Mouse (Mus musculus) heart, postnatal 25 days (tissue): ENCODE measurements around the gene Rab26. TPM values are rescaled to one million over a fixed set of nuclear protein-coding genes. Genes with fewer than 3 reads are reported as not detected.

Source experiments
- DNase-seq: peaks from one replicate; pipeline ENCODE4 v3.0.0; 2022; ENCODE audit warnings: low spot score
- intact Hi-C: fragments of 180-260 bp; cut with DNase I; formaldehyde crosslinking; loops from one replicate; pipeline ENCODE4 v1.15.1; 2025
- total RNA-seq, 2 experiments: library from RNA; stranded (reverse); gene quantifications; 2 replicates each; pipeline ENCODE4 v1.2.3; 2021

The Rab26 gene
- total RNA-seq, 2 experiments from 2014 or later, result not detected

GRCm38 (mm10) chr17:24524734-24525133 lies 9.3 kb downstream of the Rab26 start:
- DNase-seq, result no peak
- intact Hi-C loops, result loop anchor here (5.0 kb wide), 3 partner anchors 128 to 193 kb away; partner anchors contain the start of genes Rnf151, Rps2, Slc9a3r2 and Zfp598

- no peak for DNase-seq
- intact Hi-C loops, result no loop called here
Measured at GRCm38 (mm10) chr17:24520450-24520849, 13.6 kb downstream of the Rab26 start.

- intact Hi-C loops, result loop anchor here (5.0 kb wide), 1 partner anchor 37 kb away; the partner anchor contains the start of gene Mlst8
- peak; percentile 30 for DNase-seq
Measured at GRCm38 (mm10) chr17:24514270-24515257, 19.4 kb downstream of the Rab26 start.

GRCm38 (mm10) chr17:24513609-24514008 lies 20.4 kb downstream of the Rab26 start:
- no peak for DNase-seq

GRCm38 (mm10) chr17:24507806-24508460 lies 26.1 kb downstream of the Rab26 start:
- no peak for DNase-seq
- intact Hi-C loops, result no loop called here

More at GRCm38 (mm10) chr17:24513609-24514008, 20.4 kb downstream of the Rab26 start:
- intact Hi-C loops, result loop anchor here (2.0 to 5.0 kb wide), 2 partner anchors 19 to 36 kb away; partner anchors contain the start of gene Mlst8

- no peak for DNase-seq
- intact Hi-C loops, result no loop called here
Measured at GRCm38 (mm10) chr17:24507129-24507664, 26.8 kb downstream of the Rab26 start.

- DNase-seq, result no peak
Measured at GRCm38 (mm10) chr17:24506332-24507070, 27.5 kb downstream of the Rab26 start.

GRCm38 (mm10) chr17:24505286-24505955 lies 28.6 kb downstream of the Rab26 start:
- intact Hi-C loops, result no loop called here
- DNase-seq, result no peak

More at GRCm38 (mm10) chr17:24506332-24507070, 27.5 kb downstream of the Rab26 start:
- intact Hi-C loops, result no loop called here

- DNase-seq, result no peak
- intact Hi-C loops, result no loop called here
Measured at GRCm38 (mm10) chr17:24504085-24504484, 29.9 kb downstream of the Rab26 start.

- intact Hi-C loops, result no loop called here
- no peak for DNase-seq
Measured at GRCm38 (mm10) chr17:24502208-24502607, 31.8 kb downstream of the Rab26 start.

GRCm38 (mm10) chr17:24496026-24496425 lies 38.0 kb downstream of the Rab26 start:
- intact Hi-C loops, result no loop called here
- no peak for DNase-seq

- no peak for DNase-seq
- intact Hi-C loops, result loop anchor here (2.0 kb wide), 2 partner anchors 17 to 43 kb away; no protein-coding TSS in a partner anchor
Measured at GRCm38 (mm10) chr17:24495443-24495842, 38.6 kb downstream of the Rab26 start.

GRCm38 (mm10) chr17:24494627-24495335 lies 39.2 kb downstream of the Rab26 start:
- no peak for DNase-seq
- intact Hi-C loops, result loop anchor here (2.0 kb wide), 2 partner anchors 18 to 44 kb away; no protein-coding TSS in a partner anchor

- intact Hi-C loops, result no loop called here
Measured at GRCm38 (mm10) chr17:24490399-24490798, 43.6 kb downstream of the Rab26 start.

GRCm38 (mm10) chr17:24489265-24490030 lies 44.6 kb downstream of the Rab26 start:
- no peak for DNase-seq
- intact Hi-C loops, result no loop called here

More at GRCm38 (mm10) chr17:24490399-24490798, 43.6 kb downstream of the Rab26 start:
- DNase-seq, result no peak

- intact Hi-C loops, result no loop called here
- DNase-seq, result no peak
Measured at GRCm38 (mm10) chr17:24488662-24489264, 45.2 kb downstream of the Rab26 start.

- no peak for DNase-seq
- intact Hi-C loops, result no loop called here
Measured at GRCm38 (mm10) chr17:24488186-24488661, 45.8 kb downstream of the Rab26 start, which contains the start of gene Caskin1. Caskin1 (plus strand) TSS chr17:24488601.
